Mouse (Mus musculus): ENCODE data around the gene Dnajb6.

The Dnajb6 gene

DNA sequence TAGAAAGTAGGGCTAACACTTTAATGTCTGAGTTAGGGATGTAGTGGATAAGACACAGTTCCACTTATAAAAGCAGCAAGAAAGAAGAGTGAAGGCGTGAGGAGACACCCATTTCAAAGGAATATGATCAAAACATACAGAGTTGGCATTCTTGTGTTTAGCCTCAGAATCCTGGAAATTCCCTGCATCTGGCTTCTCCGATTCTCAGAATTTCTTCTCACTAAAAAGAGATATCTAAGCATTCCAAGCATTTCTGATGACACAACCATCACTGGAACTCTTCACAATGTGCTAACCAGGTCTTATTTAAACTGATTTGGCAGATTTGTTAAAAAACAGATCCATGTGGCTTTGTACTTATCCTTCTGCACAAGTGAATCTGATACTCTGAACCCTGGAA lies 112.6 kb downstream of the Dnajb6 start:
- in situ Hi-C loops (cut with MboI): loop anchor here (25.0 kb wide), 1 partner anchor 164 kb away; the partner anchor contains the start of gene Il6

DNA sequence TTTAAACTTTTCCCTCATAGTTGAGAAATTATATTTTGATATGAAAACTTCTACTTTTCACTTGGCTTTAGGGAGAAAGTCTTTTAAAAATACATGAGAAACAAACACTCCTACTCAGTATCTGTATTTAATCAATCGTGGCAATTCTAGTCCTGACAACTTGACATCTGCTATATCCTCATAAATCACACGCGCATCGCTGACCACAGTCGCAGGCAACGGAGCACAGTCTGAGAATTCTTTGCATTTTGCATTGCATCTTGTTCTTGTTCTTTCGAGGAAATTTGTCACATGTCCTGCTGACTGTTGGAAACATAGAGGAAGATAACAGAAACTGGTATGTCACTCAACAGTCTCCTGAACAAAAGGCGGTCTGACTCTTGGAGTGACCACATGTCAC lies 116.9 kb downstream of the Dnajb6 start:
- in situ Hi-C loops (cut with MboI): no loop called here

DNA sequence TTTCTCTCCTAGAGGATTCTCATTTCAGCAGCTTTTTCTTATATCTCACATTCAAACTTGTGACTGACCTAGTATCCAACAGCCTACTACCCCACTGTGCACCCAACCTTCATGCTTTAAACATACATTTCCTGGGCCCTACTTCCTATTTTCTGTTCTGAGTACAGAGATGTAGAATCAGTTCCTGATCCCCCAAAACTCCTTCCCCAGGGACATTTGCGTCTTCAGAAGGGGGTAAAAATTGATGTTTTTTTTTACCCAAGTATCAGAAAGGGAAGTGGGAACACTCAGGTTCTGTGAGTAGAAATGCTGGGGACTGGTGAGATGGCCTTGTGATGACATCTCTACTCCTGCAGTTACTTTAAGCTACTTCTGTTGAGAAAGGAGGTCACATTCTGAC lies 117.5 kb downstream of the Dnajb6 start:
- in situ Hi-C loops (cut with MboI): no loop called here

DNA sequence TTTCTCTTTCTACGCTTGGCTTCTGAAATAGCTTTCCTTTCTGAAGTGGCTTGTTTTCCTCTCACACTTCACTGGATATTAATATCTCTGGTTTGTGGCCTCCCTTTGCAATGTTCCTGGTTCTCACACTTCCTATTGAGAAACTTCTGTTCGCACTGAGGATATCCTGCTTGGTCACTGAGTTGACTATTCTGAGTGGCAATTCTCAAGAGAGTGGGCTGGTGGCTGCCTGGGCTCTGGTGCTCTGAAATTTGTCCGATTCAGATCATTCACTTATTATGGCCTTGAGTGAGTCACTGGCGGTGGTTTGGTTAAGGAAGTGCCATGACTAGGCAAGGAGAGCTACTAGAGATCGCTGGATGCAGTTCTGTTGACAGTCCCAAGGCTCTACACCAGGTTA lies 118.9 kb downstream of the Dnajb6 start:
- in situ Hi-C loops (cut with MboI): no loop called here

DNA sequence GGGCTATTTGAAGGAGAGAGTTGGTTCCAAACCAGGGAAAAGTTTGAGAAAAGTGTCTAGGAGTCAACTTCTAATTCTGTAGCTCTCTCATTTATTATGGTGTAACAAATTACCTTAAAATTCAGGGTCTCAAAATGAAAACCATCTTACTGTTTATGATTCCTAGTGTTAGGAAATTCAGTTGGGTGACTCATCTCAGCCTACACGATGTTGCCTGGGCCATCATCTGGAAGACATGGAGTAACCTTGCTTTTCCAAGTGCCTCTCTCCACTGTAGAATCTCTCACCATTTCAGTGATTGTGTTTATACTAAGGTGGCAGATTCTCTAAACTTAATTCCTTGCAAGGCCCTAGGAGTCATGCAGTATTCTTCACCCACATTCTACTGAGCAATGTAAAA lies 119.5 kb downstream of the Dnajb6 start:
- in situ Hi-C loops (cut with MboI): no loop called here

DNA sequence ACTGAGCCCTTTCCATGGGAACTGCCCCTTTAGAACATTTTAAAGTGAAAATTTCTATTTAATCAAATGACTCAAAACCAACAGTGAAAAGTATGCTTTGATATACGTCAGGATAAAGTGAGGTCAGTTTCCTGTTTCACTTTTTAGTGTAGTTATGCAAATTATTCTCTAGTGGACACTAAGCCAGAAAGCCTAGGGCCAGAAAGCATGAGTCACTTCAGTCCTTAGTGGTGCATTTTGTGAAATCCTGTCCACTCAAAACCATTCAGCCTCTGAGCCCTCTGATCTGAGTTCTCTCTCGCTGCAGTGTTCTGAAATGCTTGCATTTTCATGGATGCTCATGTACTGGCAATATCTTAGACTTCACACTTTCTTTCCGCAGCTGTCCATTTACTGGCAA lies 126.0 kb downstream of the Dnajb6 start:
- in situ Hi-C loops (cut with MboI): no loop called here

DNA sequence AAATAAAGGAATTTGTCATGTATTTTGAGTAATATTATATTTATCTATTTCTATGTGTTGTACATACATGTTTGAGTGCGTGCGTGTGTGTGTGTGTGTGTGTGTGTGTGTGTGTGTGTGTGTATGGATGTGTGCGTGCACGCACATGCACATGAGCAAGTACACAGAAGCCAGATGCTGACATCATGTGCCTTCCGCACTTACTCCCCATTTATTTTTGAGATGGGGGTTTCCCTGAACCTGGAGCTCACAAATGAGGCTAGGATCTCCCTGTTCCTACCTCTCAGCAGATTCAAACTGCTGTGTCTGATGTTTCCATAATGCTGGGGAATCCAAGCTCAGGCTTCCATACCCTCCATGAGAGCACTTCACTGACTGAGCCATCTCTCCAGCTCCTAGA lies 126.9 kb downstream of the Dnajb6 start:
- in situ Hi-C loops (cut with MboI): no loop called here

DNA sequence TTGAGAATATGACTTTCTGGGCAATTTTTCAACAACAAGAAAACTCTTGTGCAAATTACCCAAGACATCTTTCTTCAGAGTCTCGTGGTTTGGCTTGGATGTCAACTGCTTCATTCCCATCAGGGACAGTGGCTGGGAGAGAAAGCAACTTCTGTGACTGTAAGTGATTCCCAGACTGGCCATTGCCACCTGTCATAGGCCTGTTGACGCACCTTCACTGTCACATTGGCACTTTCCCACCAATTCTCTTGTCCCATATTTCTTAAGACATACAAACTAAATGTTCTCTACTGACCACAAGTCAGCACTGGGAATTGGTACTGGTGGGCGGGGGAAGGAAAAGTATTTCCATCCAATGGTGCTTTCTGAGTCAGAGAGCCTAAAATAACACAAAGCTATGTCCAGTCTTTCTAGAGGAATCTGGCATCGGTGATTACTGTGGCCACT lies 128.8 kb downstream of the Dnajb6 start:
- in situ Hi-C loops (cut with MboI): no loop called here

DNA sequence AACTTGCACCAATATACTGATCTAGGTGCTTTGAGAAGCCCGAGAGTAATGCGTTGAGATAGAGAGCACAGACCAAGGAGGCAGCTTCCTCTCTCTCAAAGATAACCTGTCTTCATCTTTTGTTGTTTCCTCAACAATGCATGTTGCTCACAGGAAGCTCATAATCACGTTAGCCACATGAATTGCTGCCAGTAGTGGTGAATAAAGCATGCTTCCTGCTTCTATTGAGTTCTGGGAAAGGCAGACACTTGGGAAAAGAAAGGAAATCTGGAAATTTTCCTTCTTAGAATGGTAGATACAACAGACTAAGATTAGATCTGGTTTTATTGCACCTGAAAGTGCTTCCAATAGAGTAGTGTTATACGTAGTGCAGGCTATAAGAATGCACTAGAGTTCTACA lies 129.5 kb downstream of the Dnajb6 start:
- in situ Hi-C loops (cut with MboI): no loop called here
